Mouse (Mus musculus): ENCODE results near the gene Crispld2. TPM values are rescaled to one million over a fixed set of nuclear protein-coding genes. Genes with fewer than 3 reads are reported as not detected.

Crispld2 gene
- polyA plus RNA-seq, 1 experiment from 2014 or later = 3.4 TPM

GRCm38 (mm10) chr8:120000461-120000860 is 8.2 kb downstream of the Crispld2 start:
- 39% methylated on average over 8 of the region's 8 CpGs for WGBS
- H3K9ac ChIP-seq = no peak overlapping the region
- no peak overlapping the region for H3K27ac ChIP-seq
- no peak for ATAC-seq (replicated peaks; ENCODE audit: insufficient number of reproducible peaks, insufficient read depth, low FRiP score, low read depth)
- H3K4me1 ChIP-seq (replicated peaks) = peaks cover 17% of the 10 kb centered on the region
- no peak overlapping the region for H3K4me2 ChIP-seq
- H3K9me3 ChIP-seq (replicated peaks) = no peaks in the 10 kb centered on the region
- no peaks in the 10 kb centered on the region for H3K36me3 ChIP-seq
- H3K27me3 ChIP-seq = 0 out of 2 replicates have a peak, but pooled peaks cover 5% of the 10 kb centered on the region
- no peak overlapping the region for H3K4me3 ChIP-seq

GRCm38 (mm10) chr8:120001712-120002111 is 9.5 kb downstream of the Crispld2 start:
- no peak overlapping the region for H3K4me2 ChIP-seq
- peaks cover 17% of the 10 kb centered on the region for H3K4me1 ChIP-seq (replicated peaks)
- WGBS = 69% methylated on average over 7 of the region's 7 CpGs
- no peak for ATAC-seq (replicated peaks; ENCODE audit: insufficient number of reproducible peaks, insufficient read depth, low FRiP score, low read depth)
- no peak overlapping the region for H3K4me3 ChIP-seq
- H3K9ac ChIP-seq = no peak overlapping the region
- H3K36me3 ChIP-seq = no peaks in the 10 kb centered on the region
- H3K9me3 ChIP-seq (replicated peaks) = no peaks in the 10 kb centered on the region
- H3K27me3 ChIP-seq = no peaks in the 10 kb centered on the region
- no peak overlapping the region for H3K27ac ChIP-seq

GRCm38 (mm10) chr8:120002348-120002747 is 10.1 kb downstream of the Crispld2 start:
- Histone ChIP-seq H3K4me1 (replicated peaks) (peaks cover 17% of the 10 kb centered on the region), H3K9ac (no peak overlapping the region), H3K4me2 (no peak overlapping the region), H3K4me3 (no peak overlapping the region), H3K36me3 (no peaks in the 10 kb centered on the region), H3K27ac (no peak overlapping the region), H3K27me3 (no peaks in the 10 kb centered on the region), H3K9me3 (replicated peaks) (no peaks in the 10 kb centered on the region)
- WGBS = 45% methylated on average over 9 of the region's 9 CpGs
- no peak for ATAC-seq (replicated peaks; ENCODE audit: insufficient number of reproducible peaks, insufficient read depth, low FRiP score, low read depth)

- Histone ChIP-seq H3K4me3 (no peak overlapping the region), H3K27ac (no peak overlapping the region), H3K4me2 (no peak overlapping the region), H3K4me1 (replicated peaks) (peaks cover 17% of the 10 kb centered on the region), H3K36me3 (no peaks in the 10 kb centered on the region), H3K27me3 (no peaks in the 10 kb centered on the region), H3K9me3 (replicated peaks) (no peaks in the 10 kb centered on the region), H3K9ac (no peak overlapping the region)
- 22% methylated on average over 14 of the region's 14 CpGs for WGBS
- peak; percentile 21 for ATAC-seq (replicated peaks; ENCODE audit: insufficient number of reproducible peaks, insufficient read depth, low FRiP score, low read depth)
Observed at GRCm38 (mm10) chr8:120004154-120004702, 12.0 kb downstream of the Crispld2 start.

- H3K36me3 ChIP-seq = no peaks in the 10 kb centered on the region
- no peak overlapping the region for H3K4me2 ChIP-seq
- H3K4me3 ChIP-seq = no peak overlapping the region
- H3K9ac ChIP-seq = no peak overlapping the region
- H3K27ac ChIP-seq = no peak overlapping the region
- H3K4me1 ChIP-seq (replicated peaks) = peaks cover 17% of the 10 kb centered on the region
- H3K9me3 ChIP-seq (replicated peaks) = no peaks in the 10 kb centered on the region
- no peak for ATAC-seq (replicated peaks; ENCODE audit: insufficient number of reproducible peaks, insufficient read depth, low FRiP score, low read depth)
- no peaks in the 10 kb centered on the region for H3K27me3 ChIP-seq
- 49% methylated on average over 2 of the region's 2 CpGs for WGBS
Observed at GRCm38 (mm10) chr8:120004705-120005381, 12.6 kb downstream of the Crispld2 start.

- ATAC-seq (replicated peaks; ENCODE audit: insufficient number of reproducible peaks, insufficient read depth, low FRiP score, low read depth) = no peak
Observed at GRCm38 (mm10) chr8:120006645-120007160, 14.5 kb downstream of the Crispld2 start.

GRCm38 (mm10) chr8:120007178-120007577 is 14.9 kb downstream of the Crispld2 start:
- Histone ChIP-seq H3K9me3 (replicated peaks) (no peaks in the 10 kb centered on the region), H3K9ac (no peak overlapping the region), H3K4me2 (no peak overlapping the region), H3K4me3 (no peak overlapping the region), H3K36me3 (no peaks in the 10 kb centered on the region), H3K4me1 (replicated peaks) (peaks cover 17% of the 10 kb centered on the region), H3K27me3 (peaks cover 4% of the 10 kb centered on the region; the same call in 1 of the 2 replicates), H3K27ac (no peak overlapping the region)
- WGBS = 72% methylated on average over 9 of the region's 9 CpGs
- ATAC-seq (replicated peaks; ENCODE audit: insufficient number of reproducible peaks, insufficient read depth, low FRiP score, low read depth) = no peak

More at GRCm38 (mm10) chr8:120006645-120007160, 14.5 kb downstream of the Crispld2 start:
- Histone ChIP-seq H3K9me3 (replicated peaks) (no peaks in the 10 kb centered on the region), H3K36me3 (no peaks in the 10 kb centered on the region), H3K4me3 (no peak overlapping the region), H3K27ac (no peak overlapping the region), H3K4me1 (replicated peaks) (peaks cover 17% of the 10 kb centered on the region), H3K9ac (no peak overlapping the region), H3K4me2 (no peak overlapping the region), H3K27me3 (no peaks in the 10 kb centered on the region)
- WGBS = 48% methylated on average over 9 of the region's 9 CpGs

GRCm38 (mm10) chr8:120009284-120009683 is 17.0 kb downstream of the Crispld2 start:
- Histone ChIP-seq H3K27ac (no peak overlapping the region), H3K9ac (no peak overlapping the region), H3K4me3 (no peak overlapping the region), H3K4me2 (no peak overlapping the region), H3K36me3 (no peaks in the 10 kb centered on the region), H3K4me1 (replicated peaks) (peaks cover 19% of the 10 kb centered on the region), H3K27me3 (peaks cover 7% of the 10 kb centered on the region; the same call in 1 of the 2 replicates), H3K9me3 (replicated peaks) (no peaks in the 10 kb centered on the region)
- ATAC-seq (replicated peaks; ENCODE audit: insufficient number of reproducible peaks, insufficient read depth, low FRiP score, low read depth) = no peak
- 67% methylated on average over 6 of the region's 6 CpGs for WGBS

GRCm38 (mm10) chr8:120012491-120012890 is 20.3 kb downstream of the Crispld2 start:
- H3K36me3 ChIP-seq = no peaks in the 10 kb centered on the region
- no peak overlapping the region for H3K9ac ChIP-seq
- H3K4me3 ChIP-seq = no peak overlapping the region
- H3K9me3 ChIP-seq (replicated peaks) = no peaks in the 10 kb centered on the region
- H3K27me3 ChIP-seq = peaks cover 7% of the 10 kb centered on the region; the same call in 1 of the 2 replicates
- no peak overlapping the region for H3K4me2 ChIP-seq
- no peak overlapping the region for H3K27ac ChIP-seq
- peaks cover 16% of the 10 kb centered on the region for H3K4me1 ChIP-seq (replicated peaks)
- 83% methylated on average over 8 of the region's 8 CpGs for WGBS
- no peak for ATAC-seq (replicated peaks; ENCODE audit: insufficient number of reproducible peaks, insufficient read depth, low FRiP score, low read depth)

- H3K27ac ChIP-seq = no peak overlapping the region
- no peaks in the 10 kb centered on the region for H3K9me3 ChIP-seq (replicated peaks)
- H3K4me3 ChIP-seq = no peak overlapping the region
- no peak overlapping the region for H3K9ac ChIP-seq
- H3K4me2 ChIP-seq = no peak overlapping the region
- no peak for ATAC-seq (replicated peaks; ENCODE audit: insufficient number of reproducible peaks, insufficient read depth, low FRiP score, low read depth)
- H3K36me3 ChIP-seq = no peaks in the 10 kb centered on the region
- 28% methylated on average over 9 of the region's 9 CpGs for WGBS
- H3K27me3 ChIP-seq = peaks cover 7% of the 10 kb centered on the region; the same call in 1 of the 2 replicates
- peaks cover 16% of the 10 kb centered on the region for H3K4me1 ChIP-seq (replicated peaks)
Observed at GRCm38 (mm10) chr8:120012927-120013326, 20.7 kb downstream of the Crispld2 start.

- no peak for ATAC-seq (replicated peaks; ENCODE audit: insufficient number of reproducible peaks, insufficient read depth, low FRiP score, low read depth)
- Histone ChIP-seq H3K4me3 (no peak overlapping the region), H3K9me3 (replicated peaks) (no peaks in the 10 kb centered on the region), H3K27ac (no peak overlapping the region), H3K9ac (no peak overlapping the region), H3K4me2 (no peak overlapping the region), H3K4me1 (replicated peaks) (peaks cover 16% of the 10 kb centered on the region), H3K27me3 (peaks cover 7% of the 10 kb centered on the region; the same call in 1 of the 2 replicates), H3K36me3 (no peaks in the 10 kb centered on the region)
- WGBS = 52% methylated on average over 15 of the region's 15 CpGs
Observed at GRCm38 (mm10) chr8:120014267-120015023, 22.2 kb downstream of the Crispld2 start.

All from heart, embryonic 15.5 days (tissue).